Mouse (Mus musculus): Measurements from ENCODE around the gene Ralb. TPM values are rescaled to one million over a fixed set of nuclear protein-coding genes. Genes with fewer than 3 reads are reported as not detected.

The Ralb gene
- polyA plus RNA-seq, 1 experiment from 2014 or later: 102 TPM

DNA sequence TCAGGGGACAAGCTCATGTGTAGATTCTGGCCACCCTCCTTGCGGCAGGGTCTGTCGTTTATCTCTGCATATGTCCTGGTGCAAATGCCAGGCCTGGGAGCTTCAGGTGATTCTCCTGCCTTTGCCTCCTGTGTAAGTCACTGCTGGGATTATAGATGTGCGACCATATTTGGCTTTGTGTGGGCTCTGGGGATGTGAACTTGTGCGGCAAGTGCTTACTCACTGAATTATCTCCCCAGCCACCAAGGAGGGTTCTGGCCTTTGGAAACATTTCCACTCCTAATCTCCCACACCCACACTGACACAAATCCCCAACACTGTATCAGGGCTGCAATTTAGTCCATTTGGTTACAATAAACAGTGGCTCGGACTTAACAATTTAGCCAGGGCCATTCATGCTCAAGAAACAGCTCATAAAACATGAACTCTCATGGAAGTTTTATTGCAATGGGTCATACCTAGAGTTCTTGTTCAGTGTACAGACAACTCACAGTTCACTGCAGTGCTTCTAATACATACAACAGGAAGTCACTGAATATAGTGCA is 40.1 kb upstream of the Ralb start:
- Histone ChIP-seq H3K4me2 (ENCODE audit: low read depth, low read length) (no peak overlapping the region), H3K4me1 (ENCODE audit: control insufficient read depth, insufficient read depth, low read length) (no peaks in the 10 kb centered on the region), H3K9ac (replicated peaks; ENCODE audit: low read length) (no peak overlapping the region), H3K27ac (replicated peaks; ENCODE audit: low read depth, low read length) (no peak overlapping the region), H3K4me3 (ENCODE audit: low read depth, low read length) (no peak overlapping the region), H3K9me3 (replicated peaks; ENCODE audit: control insufficient read depth, low read length) (no peaks in the 10 kb centered on the region), H3K36me3 (replicated peaks; ENCODE audit: control insufficient read depth, insufficient read depth, low read depth, low read length) (no peaks in the 10 kb centered on the region; the same call in 1 of the 2 replicates), H3K27me3 (ENCODE audit: control insufficient read depth, insufficient read depth, low read length) (no peaks in the 10 kb centered on the region)
- ATAC-seq (replicated peaks; ENCODE audit: insufficient number of reproducible peaks, low FRiP score, low TSS enrichment, low read depth): no peak
- DNase-seq (ENCODE audit: low spot score): no peak
- 88% methylated on average over 5 of the region's 5 CpGs for WGBS

DNA sequence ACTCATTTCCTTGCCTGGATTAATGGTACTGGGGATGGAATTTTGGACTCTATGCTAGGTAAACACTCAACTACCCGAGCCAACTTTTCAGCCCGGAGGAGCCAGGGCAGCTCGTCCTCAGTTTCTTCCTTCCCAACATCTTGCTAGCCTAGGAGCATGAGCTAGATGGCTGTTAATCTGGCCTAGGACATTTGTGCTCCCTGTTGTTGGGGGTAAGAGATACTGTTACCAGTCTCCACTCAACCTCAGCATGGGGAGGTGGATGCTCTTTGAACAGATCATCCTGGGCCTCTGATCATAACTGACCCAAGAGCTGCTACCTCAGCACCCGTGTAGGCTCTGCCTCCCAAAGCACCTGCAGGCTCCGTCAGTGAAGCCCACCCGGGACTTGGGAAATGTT is 38.7 kb upstream of the Ralb start:
- no peak overlapping the region for H3K9ac ChIP-seq (replicated peaks; ENCODE audit: low read length)
- H3K4me1 ChIP-seq (ENCODE audit: control insufficient read depth, insufficient read depth, low read length): no peaks in the 10 kb centered on the region
- H3K27me3 ChIP-seq (ENCODE audit: control insufficient read depth, insufficient read depth, low read length): no peaks in the 10 kb centered on the region
- no peak overlapping the region for H3K4me2 ChIP-seq (ENCODE audit: low read depth, low read length)
- no peak for DNase-seq (ENCODE audit: low spot score)
- no peak for ATAC-seq (replicated peaks; ENCODE audit: insufficient number of reproducible peaks, low FRiP score, low TSS enrichment, low read depth)
- no peaks in the 10 kb centered on the region for H3K9me3 ChIP-seq (replicated peaks; ENCODE audit: control insufficient read depth, low read length)
- H3K27ac ChIP-seq (replicated peaks; ENCODE audit: low read depth, low read length): no peak overlapping the region
- H3K4me3 ChIP-seq (ENCODE audit: low read depth, low read length): no peak overlapping the region
- 92% methylated on average over 6 of the region's 6 CpGs for WGBS
- H3K36me3 ChIP-seq (replicated peaks; ENCODE audit: control insufficient read depth, insufficient read depth, low read depth, low read length): no peaks in the 10 kb centered on the region; the same call in 1 of the 2 replicates

DNA sequence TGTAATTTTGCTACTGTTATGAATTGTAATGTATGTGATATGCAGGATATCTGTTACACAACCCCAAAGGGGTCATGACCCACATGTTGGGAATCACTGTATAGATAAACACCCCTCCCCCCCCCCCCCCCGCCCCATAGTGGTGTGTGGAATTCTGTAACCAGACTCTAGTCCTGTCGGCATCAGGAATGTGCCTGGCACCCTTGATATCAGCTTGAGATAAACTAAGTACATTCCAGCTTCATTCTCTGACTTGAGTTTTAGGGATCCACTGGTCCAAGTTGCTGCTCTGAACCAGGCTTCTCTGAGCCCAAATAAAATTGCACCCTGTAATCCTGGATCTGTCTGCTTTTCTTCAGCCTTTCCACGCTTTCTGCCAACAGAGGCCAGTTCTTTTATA is 37.0 kb upstream of the Ralb start:
- WGBS: 68% methylated on average over 3 of the region's 3 CpGs
- Histone ChIP-seq H3K4me3 (ENCODE audit: low read depth, low read length) (no peak overlapping the region), H3K9ac (replicated peaks; ENCODE audit: low read length) (no peak overlapping the region), H3K27ac (replicated peaks; ENCODE audit: low read depth, low read length) (no peak overlapping the region), H3K4me1 (ENCODE audit: control insufficient read depth, insufficient read depth, low read length) (no peaks in the 10 kb centered on the region), H3K4me2 (ENCODE audit: low read depth, low read length) (no peak overlapping the region), H3K9me3 (replicated peaks; ENCODE audit: control insufficient read depth, low read length) (no peaks in the 10 kb centered on the region), H3K27me3 (ENCODE audit: control insufficient read depth, insufficient read depth, low read length) (no peaks in the 10 kb centered on the region), H3K36me3 (replicated peaks; ENCODE audit: control insufficient read depth, insufficient read depth, low read depth, low read length) (no peaks in the 10 kb centered on the region)
- DNase-seq (ENCODE audit: low spot score): no peak
- peak; percentile 14; the same call in 1 of the 2 replicates for ATAC-seq (replicated peaks; ENCODE audit: insufficient number of reproducible peaks, low FRiP score, low TSS enrichment, low read depth)

DNA sequence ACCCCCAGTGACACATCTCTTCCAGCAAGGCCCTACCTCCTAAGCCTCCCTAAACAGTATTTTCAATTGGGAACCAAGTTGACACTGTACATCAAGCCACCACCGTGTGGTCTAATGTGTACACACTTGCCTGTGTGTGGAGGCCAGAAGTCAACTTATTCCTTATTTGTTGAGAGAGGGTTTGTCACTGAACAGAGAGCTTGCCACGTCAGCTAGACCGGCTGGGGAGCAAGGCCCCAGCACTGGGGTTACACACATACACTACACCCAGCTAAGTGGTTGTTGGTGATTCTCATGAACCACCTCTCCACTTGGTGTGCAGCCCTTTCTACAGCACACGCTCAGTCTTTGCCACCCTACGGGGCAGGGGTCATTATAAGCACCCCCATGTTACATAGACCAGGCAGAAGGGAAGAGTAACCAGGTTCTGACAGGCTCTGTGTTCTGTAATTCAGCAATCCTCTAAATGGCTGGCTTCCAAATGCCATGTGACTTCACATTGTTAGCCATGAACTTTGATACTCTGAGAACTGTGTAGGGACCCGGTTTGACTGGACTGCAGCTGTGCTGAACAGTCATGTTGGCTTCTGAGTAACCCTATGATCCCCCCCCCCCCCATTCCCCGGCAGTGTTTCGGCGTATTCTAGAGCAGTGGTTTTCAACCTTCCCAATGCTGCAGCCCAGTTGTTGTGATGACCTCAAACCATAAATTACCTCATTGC is 36.4 kb upstream of the Ralb start:
- Histone ChIP-seq H3K4me1 (ENCODE audit: control insufficient read depth, insufficient read depth, low read length) (no peaks in the 10 kb centered on the region), H3K27me3 (ENCODE audit: control insufficient read depth, insufficient read depth, low read length) (no peaks in the 10 kb centered on the region), H3K36me3 (replicated peaks; ENCODE audit: control insufficient read depth, insufficient read depth, low read depth, low read length) (no peaks in the 10 kb centered on the region), H3K4me2 (ENCODE audit: low read depth, low read length) (no peak overlapping the region), H3K9me3 (replicated peaks; ENCODE audit: control insufficient read depth, low read length) (no peaks in the 10 kb centered on the region), H3K4me3 (ENCODE audit: low read depth, low read length) (no peak overlapping the region), H3K9ac (replicated peaks; ENCODE audit: low read length) (no peak overlapping the region), H3K27ac (replicated peaks; ENCODE audit: low read depth, low read length) (no peak overlapping the region)
- DNase-seq (ENCODE audit: low spot score) (peak; percentile 13), ATAC-seq (replicated peaks; ENCODE audit: insufficient number of reproducible peaks, low FRiP score, low TSS enrichment, low read depth) (peak; percentile 62; the same call in 1 of the 2 replicates)
- 78% methylated on average over 9 of the region's 9 CpGs for WGBS

DNA sequence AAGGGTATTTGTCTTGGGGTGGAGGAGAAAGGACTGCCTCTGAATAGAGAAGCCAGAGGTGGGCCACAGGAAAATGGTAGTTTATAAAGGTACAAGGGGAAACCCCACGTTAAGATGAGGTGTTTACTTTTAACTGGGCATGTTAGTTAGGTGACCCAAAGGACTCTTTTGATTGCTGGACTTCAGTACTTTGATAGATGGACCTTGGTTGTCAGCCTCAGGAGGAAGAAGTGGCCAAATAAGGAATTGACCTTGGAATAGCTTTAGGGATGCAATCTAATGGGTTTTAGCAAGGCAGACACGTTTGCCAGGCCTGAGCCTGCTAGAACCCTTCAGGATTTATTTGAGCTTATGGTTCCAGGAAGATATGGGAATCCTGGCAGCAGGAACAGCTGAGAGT is 34.7 kb upstream of the Ralb start:
- Histone ChIP-seq H3K27ac (replicated peaks; ENCODE audit: low read depth, low read length) (no peak overlapping the region), H3K4me1 (ENCODE audit: control insufficient read depth, insufficient read depth, low read length) (no peaks in the 10 kb centered on the region), H3K9me3 (replicated peaks; ENCODE audit: control insufficient read depth, low read length) (no peaks in the 10 kb centered on the region), H3K27me3 (ENCODE audit: control insufficient read depth, insufficient read depth, low read length) (no peaks in the 10 kb centered on the region), H3K36me3 (replicated peaks; ENCODE audit: control insufficient read depth, insufficient read depth, low read depth, low read length) (no peaks in the 10 kb centered on the region), H3K4me3 (ENCODE audit: low read depth, low read length) (no peak overlapping the region), H3K9ac (replicated peaks; ENCODE audit: low read length) (no peak overlapping the region), H3K4me2 (ENCODE audit: low read depth, low read length) (no peak overlapping the region)
- DNase-seq (ENCODE audit: low spot score) (no peak), ATAC-seq (replicated peaks; ENCODE audit: insufficient number of reproducible peaks, low FRiP score, low TSS enrichment, low read depth) (no peak)
- WGBS: 72% methylated on average over 2 of the region's 2 CpGs

DNA sequence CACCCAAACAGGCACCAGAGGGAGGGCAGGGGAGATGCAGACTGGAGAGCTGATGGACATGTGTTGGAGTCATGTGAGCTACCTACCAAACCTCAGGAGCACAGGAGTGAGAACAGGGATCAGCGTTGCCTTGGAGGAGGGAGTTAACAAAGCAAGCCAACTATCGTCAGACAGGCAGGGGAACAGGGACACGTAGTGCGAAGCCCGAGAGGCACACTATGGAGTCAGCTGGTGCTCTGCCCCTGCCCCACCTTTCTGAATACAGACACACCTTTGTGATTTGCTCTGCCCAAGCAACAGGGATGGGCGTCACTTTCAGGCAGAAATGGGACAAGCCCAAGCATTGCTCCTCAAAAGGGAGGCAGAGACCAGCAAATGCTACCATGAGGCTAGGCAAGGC is 33.1 kb upstream of the Ralb start:
- Histone ChIP-seq H3K4me2 (ENCODE audit: low read depth, low read length) (no peak overlapping the region), H3K9ac (replicated peaks; ENCODE audit: low read length) (no peak overlapping the region), H3K4me3 (ENCODE audit: low read depth, low read length) (no peak overlapping the region), H3K4me1 (ENCODE audit: control insufficient read depth, insufficient read depth, low read length) (no peaks in the 10 kb centered on the region), H3K36me3 (replicated peaks; ENCODE audit: control insufficient read depth, insufficient read depth, low read depth, low read length) (no peaks in the 10 kb centered on the region), H3K9me3 (replicated peaks; ENCODE audit: control insufficient read depth, low read length) (no peaks in the 10 kb centered on the region), H3K27ac (replicated peaks; ENCODE audit: low read depth, low read length) (no peak overlapping the region), H3K27me3 (ENCODE audit: control insufficient read depth, insufficient read depth, low read length) (no peaks in the 10 kb centered on the region)
- ATAC-seq (replicated peaks; ENCODE audit: insufficient number of reproducible peaks, low FRiP score, low TSS enrichment, low read depth): no peak
- no peak for DNase-seq (ENCODE audit: low spot score)
- whole genome bisulfite sequencing: 88% methylated on average over 6 of the region's 6 CpGs

DNA sequence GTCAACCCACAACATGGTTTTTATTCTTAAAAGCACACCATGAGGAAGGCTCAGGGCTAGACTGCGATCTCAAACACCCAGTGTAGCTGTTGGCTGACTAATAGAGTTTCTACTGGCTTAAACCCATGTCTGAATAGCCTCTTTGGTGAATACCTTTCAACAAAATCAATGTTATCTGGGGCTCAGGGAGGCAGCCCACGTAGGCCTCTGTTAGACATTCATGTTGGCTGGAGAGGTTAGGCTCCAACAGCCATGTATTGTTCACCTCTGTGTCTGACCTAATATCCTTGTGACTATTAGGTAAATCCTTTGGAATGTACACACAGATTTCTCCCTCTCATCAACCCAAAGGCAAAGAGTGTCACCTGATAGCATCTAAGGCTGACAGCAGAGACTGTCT is 31.5 kb upstream of the Ralb start:
- DNase-seq (ENCODE audit: low spot score) (no peak), ATAC-seq (replicated peaks; ENCODE audit: insufficient number of reproducible peaks, low FRiP score, low TSS enrichment, low read depth) (no peak)
- no peak overlapping the region for H3K27ac ChIP-seq (replicated peaks; ENCODE audit: low read depth, low read length)
- no peaks in the 10 kb centered on the region for H3K36me3 ChIP-seq (replicated peaks; ENCODE audit: control insufficient read depth, insufficient read depth, low read depth, low read length)
- no peaks in the 10 kb centered on the region for H3K9me3 ChIP-seq (replicated peaks; ENCODE audit: control insufficient read depth, low read length)
- H3K4me3 ChIP-seq (ENCODE audit: low read depth, low read length): no peak overlapping the region
- H3K4me1 ChIP-seq (ENCODE audit: control insufficient read depth, insufficient read depth, low read length): no peaks in the 10 kb centered on the region
- no peak overlapping the region for H3K4me2 ChIP-seq (ENCODE audit: low read depth, low read length)
- no peak overlapping the region for H3K9ac ChIP-seq (replicated peaks; ENCODE audit: low read length)
- no peaks in the 10 kb centered on the region for H3K27me3 ChIP-seq (ENCODE audit: control insufficient read depth, insufficient read depth, low read length)
- WGBS: 80% methylated on average over 2 of the region's 2 CpGs

DNA sequence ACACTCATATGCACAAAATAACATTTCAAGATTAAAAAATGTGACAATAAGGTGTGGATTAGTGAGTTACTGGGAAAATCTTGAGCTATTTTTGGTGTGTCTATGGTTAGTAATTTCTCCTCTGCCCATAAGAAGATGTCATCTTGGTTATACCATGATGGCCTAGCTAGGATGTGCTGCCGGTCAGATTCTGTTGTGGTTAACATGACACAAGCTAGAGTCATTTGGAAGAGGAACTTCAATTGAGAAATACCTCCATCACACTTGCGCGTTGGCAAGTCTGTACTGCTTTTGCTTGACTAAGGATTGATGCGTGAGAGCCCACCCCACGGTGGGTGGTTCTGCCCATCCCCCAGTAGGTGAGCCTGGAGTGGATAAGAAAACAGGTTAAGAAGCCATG is 29.7 kb upstream of the Ralb start:
- H3K9me3 ChIP-seq (replicated peaks; ENCODE audit: control insufficient read depth, low read length): no peaks in the 10 kb centered on the region
- no peak overlapping the region for H3K9ac ChIP-seq (replicated peaks; ENCODE audit: low read length)
- H3K4me1 ChIP-seq (ENCODE audit: control insufficient read depth, insufficient read depth, low read length): no peaks in the 10 kb centered on the region
- H3K4me3 ChIP-seq (ENCODE audit: low read depth, low read length): no peak overlapping the region
- 84% methylated on average over 5 of the region's 5 CpGs for WGBS
- H3K36me3 ChIP-seq (replicated peaks; ENCODE audit: control insufficient read depth, insufficient read depth, low read depth, low read length): no peaks in the 10 kb centered on the region
- DNase-seq (ENCODE audit: low spot score) (no peak), ATAC-seq (replicated peaks; ENCODE audit: insufficient number of reproducible peaks, low FRiP score, low TSS enrichment, low read depth) (no peak)
- H3K4me2 ChIP-seq (ENCODE audit: low read depth, low read length): no peak overlapping the region
- no peak overlapping the region for H3K27ac ChIP-seq (replicated peaks; ENCODE audit: low read depth, low read length)
- no peaks in the 10 kb centered on the region for H3K27me3 ChIP-seq (ENCODE audit: control insufficient read depth, insufficient read depth, low read length)
